In the genomic region with DNA sequence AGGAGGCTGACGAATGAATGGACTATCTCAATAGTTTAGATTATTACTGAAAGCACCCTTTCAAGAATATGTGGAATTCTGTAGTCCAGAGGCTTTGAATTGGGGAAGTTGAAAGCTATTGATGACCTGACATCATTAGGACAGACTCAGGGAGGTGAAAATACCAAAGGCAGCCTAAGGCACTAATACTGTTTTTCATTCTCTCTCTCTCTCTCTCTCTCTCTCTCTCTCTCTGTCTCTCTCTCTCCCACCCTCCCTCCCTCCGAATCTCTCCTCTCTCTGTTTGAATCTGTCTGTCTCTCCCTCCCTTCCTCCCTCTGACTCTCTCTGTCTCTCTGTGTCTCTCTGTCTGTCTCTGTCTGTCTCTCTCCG, we compare ENCODE assay signal across 12 mouse cellular contexts. TPM values are rescaled to one million over a fixed set of nuclear protein-coding genes. Genes with fewer than 3 reads are reported as not detected.
A peak's percentile ranks its signal among the peaks of the same experiment; 100 is the strongest.
DNase-seq lines count a peak whose midpoint lies in the region; ATAC-seq lines count a peak whose summit lies in the region.
"Had no signal": no experiment of that assay in that cellular context is flagged by ENCODE, and none has a peak within 500 bp of the region (broad histone marks: within the 10 kb centered on the region; RNA-seq: fewer than 3 reads in every experiment).

No protein-coding gene starts in this region.

- ATAC-seq in forebrain, embryonic 14.5 days = no peak; the same call in none of the 2 replicates
- ATAC-seq in hindbrain, embryonic 13.5 days (ENCODE audit: low FRiP score) = peak; percentile 57
- ATAC-seq in midbrain, embryonic 13.5 days = peak; percentile 71

- no peak overlapping the region for H3K4me3 ChIP-seq in forebrain, embryonic 10.5 days
- no peak overlapping the region for H3K4me3 ChIP-seq in forebrain, embryonic 14.5 days (ENCODE audit: low read depth, low read length)
- no peak overlapping the region for H3K4me3 ChIP-seq in embryonic facial prominence, embryonic 10.5 days
- H3K4me3 ChIP-seq in hindbrain, embryonic 13.5 days = no peak overlapping the region
- H3K4me3 ChIP-seq in midbrain, embryonic 13.5 days (replicated peaks) = no peak overlapping the region
- H3K4me3 ChIP-seq: erythroblast, embryonic 14.5 days had no signal

- H3K9ac ChIP-seq in forebrain, embryonic 14.5 days (ENCODE audit: low read length) = no peak overlapping the region
- peak overlapping the region; percentile 51; the same call in 1 of the 2 replicates for H3K9ac ChIP-seq in hindbrain, embryonic 13.5 days
- H3K9ac ChIP-seq in midbrain, embryonic 13.5 days (replicated peaks) = 0 out of 2 replicates have a peak overlapping the region, but pooled peaks have one; percentile 14

- 70% methylated on average over 3 of the region's 3 CpGs for whole genome bisulfite sequencing in forebrain, embryonic 10.5 days
- 45% methylated on average over 3 of the region's 3 CpGs for WGBS in forebrain, embryonic 14.5 days
- 68% methylated on average over 3 of the region's 3 CpGs for WGBS in embryonic facial prominence, embryonic 10.5 days
- 47% methylated on average over 3 of the region's 3 CpGs for WGBS in hindbrain, embryonic 13.5 days
- WGBS in midbrain, embryonic 13.5 days = 45% methylated on average over 3 of the region's 3 CpGs

- H3K4me2 ChIP-seq in forebrain, embryonic 14.5 days (ENCODE audit: low read length) = no peak overlapping the region
- H3K4me2 ChIP-seq in hindbrain, embryonic 13.5 days = no peak overlapping the region
- no peak overlapping the region for H3K4me2 ChIP-seq in midbrain, embryonic 13.5 days (replicated peaks)

- peaks cover 8% of the 10 kb centered on the region for H3K4me1 ChIP-seq in forebrain, embryonic 10.5 days
- H3K4me1 ChIP-seq in forebrain, embryonic 14.5 days (ENCODE audit: control insufficient read depth, insufficient read depth, low read length) = no peaks in the 10 kb centered on the region
- H3K4me1 ChIP-seq in embryonic facial prominence, embryonic 10.5 days = peaks cover 12% of the 10 kb centered on the region
- peaks cover 3% of the 10 kb centered on the region for H3K4me1 ChIP-seq in hindbrain, embryonic 13.5 days (replicated peaks)
- peaks cover 8% of the 10 kb centered on the region for H3K4me1 ChIP-seq in midbrain, embryonic 13.5 days (replicated peaks)

- no peaks in the 10 kb centered on the region; the same call in 1 of the 2 replicates for H3K27me3 ChIP-seq in forebrain, embryonic 10.5 days (ENCODE audit: poor library complexity, severe bottlenecking)
- no peaks in the 10 kb centered on the region for H3K27me3 ChIP-seq in forebrain, embryonic 14.5 days (replicated peaks; ENCODE audit: control insufficient read depth, insufficient read depth, low read length)
- 0 out of 2 replicates have a peak, but pooled peaks cover 5% of the 10 kb centered on the region for H3K27me3 ChIP-seq in embryonic facial prominence, embryonic 10.5 days (replicated peaks; ENCODE audit: low read depth, poor library complexity, severe bottlenecking)
- H3K27me3 ChIP-seq in hindbrain, embryonic 13.5 days = no peaks in the 10 kb centered on the region
- no peaks in the 10 kb centered on the region for H3K27me3 ChIP-seq in midbrain, embryonic 13.5 days

- intact Hi-C loops in gastrocnemius, postnatal 14 days (cut with DNase I; ENCODE audit: low total_unique reads) = loop anchor here (2.0 to 5.0 kb wide), 2 partner anchors 133 to 201 kb away; no protein-coding TSS in a partner anchor

- H3K9me3 ChIP-seq in forebrain, embryonic 10.5 days = no peaks in the 10 kb centered on the region
- H3K9me3 ChIP-seq in forebrain, embryonic 14.5 days (replicated peaks; ENCODE audit: control insufficient read depth, low read length) = no peaks in the 10 kb centered on the region
- H3K9me3 ChIP-seq in embryonic facial prominence, embryonic 10.5 days = no peaks in the 10 kb centered on the region
- H3K9me3 ChIP-seq in hindbrain, embryonic 13.5 days = no peaks in the 10 kb centered on the region
- no peaks in the 10 kb centered on the region for H3K9me3 ChIP-seq in midbrain, embryonic 13.5 days

- DNase-seq in forebrain, embryonic 10.5 days (ENCODE audit: extremely low spot score, low spot score) = no peak
- DNase-seq in forebrain, embryonic 14.5 days (ENCODE audit: low spot score) = no peak
- DNase-seq in embryonic facial prominence, embryonic 10.5 days (ENCODE audit: low spot score) = no peak
- no peak for DNase-seq in cerebellum, postnatal 25 days
- no peak for DNase-seq in gastrocnemius, postnatal 14 days
- no peak for DNase-seq in spleen, postnatal 10 days (ENCODE audit: low spot score in 2 of 2)
- DNase-seq: heart, adult 11 months had no signal

- H3K36me3 ChIP-seq in forebrain, embryonic 10.5 days (replicated peaks) = no peaks in the 10 kb centered on the region
- no peaks in the 10 kb centered on the region for H3K36me3 ChIP-seq in forebrain, embryonic 14.5 days (ENCODE audit: control insufficient read depth, insufficient read depth, low read length)
- no peaks in the 10 kb centered on the region for H3K36me3 ChIP-seq in embryonic facial prominence, embryonic 10.5 days (replicated peaks)
- H3K36me3 ChIP-seq in hindbrain, embryonic 13.5 days = no peaks in the 10 kb centered on the region
- no peaks in the 10 kb centered on the region for H3K36me3 ChIP-seq in midbrain, embryonic 13.5 days

- H3K27ac ChIP-seq in forebrain, embryonic 10.5 days = peak overlapping the region; percentile 51
- no peak overlapping the region for H3K27ac ChIP-seq in forebrain, embryonic 14.5 days (ENCODE audit: low read depth, low read length)
- peak overlapping the region; percentile 42; the same call in 1 of the 2 replicates for H3K27ac ChIP-seq in embryonic facial prominence, embryonic 10.5 days (replicated peaks)
- H3K27ac ChIP-seq in hindbrain, embryonic 13.5 days = no peak overlapping the region
- H3K27ac ChIP-seq in midbrain, embryonic 13.5 days = peak overlapping the region; percentile 45; the same call in 1 of the 2 replicates
- H3K27ac ChIP-seq: kidney, postnatal 0 days had no signal

RNA-seq across cellular contexts. Expression of gene Rgs3, which starts 2.0 kb away (rescaled TPM):
- polyA plus RNA-seq in forebrain, embryonic 10.5 days (2016; fragmentation: Nextera tagmentation; extraction: Ambion mirVana) = 29.8 and 36.3 TPM in 2 replicates
- 36.7 and 44.8 TPM in 2 replicates for polyA plus RNA-seq in forebrain, embryonic 14.5 days (2014; fragmentation: Nextera tagmentation; extraction: Ambion mirVana)
- polyA plus RNA-seq in embryonic facial prominence, embryonic 10.5 days (2016; fragmentation: Nextera tagmentation; extraction: Ambion mirVana) = 35.4 and 35.5 TPM in 2 replicates
- 65.3 and 71.0 TPM in 2 replicates for polyA plus RNA-seq in hindbrain, embryonic 13.5 days (2015; fragmentation: Nextera tagmentation; extraction: Ambion mirVana)
- 65.9 and 70.0 TPM in 2 replicates for polyA plus RNA-seq in midbrain, embryonic 13.5 days (2015; fragmentation: Nextera tagmentation; extraction: Ambion mirVana)
- 10 to 100 TPM; 17.2 to 18.5 TPM for total RNA-seq in gastrocnemius, postnatal 14 days (2021)

RNA-seq across cellular contexts. Expression of gene 4933430I17Rik, which starts 36.4 kb away (rescaled TPM):
- polyA plus RNA-seq in forebrain, embryonic 10.5 days (2016; fragmentation: Nextera tagmentation; extraction: Ambion mirVana) = 1.3 and 1.5 TPM in 2 replicates
- 0.95 and 0.97 TPM in 2 replicates for polyA plus RNA-seq in forebrain, embryonic 14.5 days (2014; fragmentation: Nextera tagmentation; extraction: Ambion mirVana)
- 1.1 and 1.3 TPM in 2 replicates for polyA plus RNA-seq in embryonic facial prominence, embryonic 10.5 days (2016; fragmentation: Nextera tagmentation; extraction: Ambion mirVana)
- polyA plus RNA-seq in hindbrain, embryonic 13.5 days (2015; fragmentation: Nextera tagmentation; extraction: Ambion mirVana) = 0.55 and 0.82 TPM in 2 replicates
- 1.1 and 1.5 TPM in 2 replicates for polyA plus RNA-seq in midbrain, embryonic 13.5 days (2015; fragmentation: Nextera tagmentation; extraction: Ambion mirVana)
- under 1 TPM; 0.33 to 0.45 TPM for total RNA-seq in gastrocnemius, postnatal 14 days (2021)
- total RNA-seq: liver, adult 2 months had no signal
- polyA plus RNA-seq: erythroblast, embryonic 14.5 days; liver, adult 2 months had no signal

RNA-seq across cellular contexts. Expression of gene Pole3, which starts 36.7 kb away (rescaled TPM):
- polyA plus RNA-seq in forebrain, embryonic 10.5 days (2016; fragmentation: Nextera tagmentation; extraction: Ambion mirVana) = 145 and 147 TPM in 2 replicates
- polyA plus RNA-seq in forebrain, embryonic 14.5 days (2014; fragmentation: Nextera tagmentation; extraction: Ambion mirVana) = 78.6 and 80.3 TPM in 2 replicates
- 117 and 120 TPM in 2 replicates for polyA plus RNA-seq in embryonic facial prominence, embryonic 10.5 days (2016; fragmentation: Nextera tagmentation; extraction: Ambion mirVana)
- polyA plus RNA-seq in hindbrain, embryonic 13.5 days (2015; fragmentation: Nextera tagmentation; extraction: Ambion mirVana) = 68.2 and 70.3 TPM in 2 replicates
- polyA plus RNA-seq in midbrain, embryonic 13.5 days (2015; fragmentation: Nextera tagmentation; extraction: Ambion mirVana) = 81.3 and 87.2 TPM in 2 replicates
- total RNA-seq in gastrocnemius, postnatal 14 days (2021) = 10 to 100 TPM; 15.8 to 16.9 TPM

RNA-seq across cellular contexts. Expression of gene Alad, which starts 41.9 kb away (rescaled TPM):
- 125 and 127 TPM in 2 replicates for polyA plus RNA-seq in forebrain, embryonic 10.5 days (2016; fragmentation: Nextera tagmentation; extraction: Ambion mirVana)
- polyA plus RNA-seq in forebrain, embryonic 14.5 days (2014; fragmentation: Nextera tagmentation; extraction: Ambion mirVana) = 73.8 and 80.9 TPM in 2 replicates
- polyA plus RNA-seq in embryonic facial prominence, embryonic 10.5 days (2016; fragmentation: Nextera tagmentation; extraction: Ambion mirVana) = 106 and 114 TPM in 2 replicates
- 64.2 and 66.1 TPM in 2 replicates for polyA plus RNA-seq in hindbrain, embryonic 13.5 days (2015; fragmentation: Nextera tagmentation; extraction: Ambion mirVana)
- 59.8 and 65.4 TPM in 2 replicates for polyA plus RNA-seq in midbrain, embryonic 13.5 days (2015; fragmentation: Nextera tagmentation; extraction: Ambion mirVana)
- 10 to 100 TPM; 21.9 to 22.1 TPM for total RNA-seq in gastrocnemius, postnatal 14 days (2021)

RNA-seq across cellular contexts. Expression of gene Hdhd3, which starts 58.3 kb away (rescaled TPM):
- polyA plus RNA-seq in forebrain, embryonic 10.5 days (2016; fragmentation: Nextera tagmentation; extraction: Ambion mirVana) = 10.3 and 11.2 TPM in 2 replicates
- 12.8 and 13.8 TPM in 2 replicates for polyA plus RNA-seq in forebrain, embryonic 14.5 days (2014; fragmentation: Nextera tagmentation; extraction: Ambion mirVana)
- 11.0 and 13.2 TPM in 2 replicates for polyA plus RNA-seq in embryonic facial prominence, embryonic 10.5 days (2016; fragmentation: Nextera tagmentation; extraction: Ambion mirVana)
- 13.3 and 15.5 TPM in 2 replicates for polyA plus RNA-seq in hindbrain, embryonic 13.5 days (2015; fragmentation: Nextera tagmentation; extraction: Ambion mirVana)
- polyA plus RNA-seq in midbrain, embryonic 13.5 days (2015; fragmentation: Nextera tagmentation; extraction: Ambion mirVana) = 13.2 and 14.3 TPM in 2 replicates
- total RNA-seq in gastrocnemius, postnatal 14 days (2021) = 1 to 10 TPM; 3.1 to 3.5 TPM

Comparison
In these comparisons a context has a peak if more than half of its experiments do, and no peak if none do; other contexts are left out.
1. H3K27ac ChIP-seq: peak in forebrain, embryonic 10.5 days (single experiment), embryonic facial prominence, embryonic 10.5 days (single experiment) and midbrain, embryonic 13.5 days (single experiment); none in forebrain, embryonic 14.5 days (single experiment) and hindbrain, embryonic 13.5 days (single experiment).